Mouse (Mus musculus) kidney, postnatal 36 days (tissue): Measurements from ENCODE around the gene Ccpg1os.

Experiments
- DNase-seq, 2 experiments: peaks; one replicate each; pipeline ENCODE4 v3.0.0; 2021 to 2022; ENCODE audit warnings: mixed read lengths in 2 of 2

Gene Ccpg1os

DNA sequence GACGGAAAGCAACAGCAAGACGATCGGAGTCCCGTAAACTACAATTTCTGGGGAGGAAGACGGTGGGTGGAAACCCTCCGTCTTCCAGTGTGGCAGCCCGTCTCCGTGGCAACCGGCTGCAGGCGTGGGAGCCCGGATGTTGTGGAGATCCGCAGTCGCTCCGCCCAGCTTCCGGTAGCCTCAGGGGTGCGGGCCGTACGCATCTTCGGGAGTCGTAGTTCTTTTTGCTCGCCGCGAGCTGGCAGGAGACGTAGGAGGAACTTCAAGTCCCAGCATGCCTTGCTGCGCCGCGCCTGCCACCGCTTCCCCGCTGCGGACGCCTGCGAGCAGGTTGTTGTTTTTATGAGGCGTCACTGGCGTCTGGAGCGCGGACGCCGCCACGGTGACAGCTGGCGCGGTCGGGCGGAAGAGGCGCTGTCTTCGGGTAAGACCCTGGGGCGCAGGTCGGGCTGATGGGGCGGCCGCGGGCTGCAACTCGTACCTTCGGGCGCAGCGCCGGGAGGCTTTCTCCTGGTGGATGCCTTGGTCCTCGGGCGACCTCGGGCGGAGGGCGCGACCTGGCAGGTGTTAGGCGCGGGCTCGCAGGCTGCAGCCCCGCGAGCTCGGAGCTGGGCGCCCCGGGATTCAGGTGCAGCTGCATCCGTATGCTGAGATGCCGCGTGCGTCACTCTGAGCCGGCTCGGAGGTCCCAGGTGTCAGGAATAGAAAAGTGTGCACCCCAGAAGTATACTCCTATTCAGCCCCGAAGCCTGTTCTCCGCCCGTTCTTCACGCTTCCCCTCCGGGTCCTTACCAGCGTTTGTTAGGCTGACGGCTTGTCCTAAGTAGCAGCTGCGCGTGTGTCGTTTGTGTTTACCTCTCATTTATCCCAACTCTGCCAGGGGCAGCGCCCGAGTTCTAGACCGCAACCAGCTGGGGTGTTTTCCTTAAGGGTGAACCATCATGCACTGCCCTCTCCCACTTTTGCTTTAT, at the start of gene Ccpg1os, which contains the start of gene Ccpg1:
Gene Ccpg1os, minus strand, starts transcription at position 133 of the 971 bp plus-strand sequence.
Gene Ccpg1, plus strand, starts transcription at position 180 of the 971 bp plus-strand sequence.
- peak; percentile 98 for DNase-seq

DNA sequence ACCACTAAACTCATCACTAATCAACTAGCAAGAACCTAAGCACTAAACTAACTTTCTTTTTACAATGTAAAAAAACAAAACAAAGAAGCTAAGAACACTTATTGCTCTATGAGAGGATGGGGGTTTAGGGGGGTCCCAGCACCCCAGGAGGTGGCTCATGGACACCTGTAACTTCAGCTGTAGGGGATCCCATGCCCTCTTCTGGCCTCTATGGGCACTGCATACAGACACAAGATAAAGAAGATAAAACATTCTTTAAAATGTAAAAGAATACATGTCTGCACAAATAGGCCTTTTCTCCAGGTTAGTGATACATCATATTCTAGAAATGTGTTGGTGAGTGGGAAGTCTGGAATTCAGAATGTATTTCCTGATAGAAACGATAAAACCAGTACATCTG, 48.2 kb upstream of the Ccpg1os start:
- DNase-seq, result no peak

DNA sequence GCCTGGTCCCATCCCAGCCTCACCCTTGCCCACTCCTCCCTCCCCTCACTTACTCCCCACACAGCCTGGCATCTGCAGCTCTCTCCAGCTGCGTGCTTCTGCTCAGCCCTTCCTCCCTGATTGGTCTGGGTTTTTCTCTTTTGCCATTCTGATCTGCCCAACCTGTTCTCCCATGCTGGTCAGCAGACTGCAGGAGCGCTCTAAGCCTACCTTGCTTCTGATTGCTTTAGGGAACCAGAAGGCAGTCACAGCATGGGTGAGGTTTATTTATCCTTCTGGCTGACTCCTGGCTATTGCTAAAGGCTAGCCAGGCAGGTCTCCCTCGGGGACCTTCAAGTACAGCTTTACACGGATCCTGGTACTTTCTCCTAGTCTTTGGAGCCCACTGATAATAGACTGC, 46.2 kb upstream of the Ccpg1os start:
- no peak for DNase-seq

DNA sequence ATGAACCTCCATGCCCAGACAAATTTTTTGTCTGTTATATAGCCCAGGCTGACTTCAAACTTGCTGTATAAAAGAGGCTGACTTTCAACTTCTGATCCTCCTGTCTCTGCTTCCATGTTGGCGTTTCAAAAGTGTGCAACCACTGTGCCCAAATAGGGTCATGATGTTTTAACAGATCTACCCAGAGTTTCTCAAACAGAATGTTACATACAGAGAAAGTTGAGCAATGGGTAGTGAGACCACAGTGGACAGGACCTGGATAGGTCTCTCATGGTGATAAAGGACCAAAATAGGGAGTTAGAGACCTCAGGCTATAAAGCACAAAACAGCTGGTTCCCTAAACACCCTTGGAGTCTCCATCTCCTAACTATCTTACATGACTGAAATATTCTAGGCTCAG, 45.3 kb upstream of the Ccpg1os start:
- no peak for DNase-seq

DNA sequence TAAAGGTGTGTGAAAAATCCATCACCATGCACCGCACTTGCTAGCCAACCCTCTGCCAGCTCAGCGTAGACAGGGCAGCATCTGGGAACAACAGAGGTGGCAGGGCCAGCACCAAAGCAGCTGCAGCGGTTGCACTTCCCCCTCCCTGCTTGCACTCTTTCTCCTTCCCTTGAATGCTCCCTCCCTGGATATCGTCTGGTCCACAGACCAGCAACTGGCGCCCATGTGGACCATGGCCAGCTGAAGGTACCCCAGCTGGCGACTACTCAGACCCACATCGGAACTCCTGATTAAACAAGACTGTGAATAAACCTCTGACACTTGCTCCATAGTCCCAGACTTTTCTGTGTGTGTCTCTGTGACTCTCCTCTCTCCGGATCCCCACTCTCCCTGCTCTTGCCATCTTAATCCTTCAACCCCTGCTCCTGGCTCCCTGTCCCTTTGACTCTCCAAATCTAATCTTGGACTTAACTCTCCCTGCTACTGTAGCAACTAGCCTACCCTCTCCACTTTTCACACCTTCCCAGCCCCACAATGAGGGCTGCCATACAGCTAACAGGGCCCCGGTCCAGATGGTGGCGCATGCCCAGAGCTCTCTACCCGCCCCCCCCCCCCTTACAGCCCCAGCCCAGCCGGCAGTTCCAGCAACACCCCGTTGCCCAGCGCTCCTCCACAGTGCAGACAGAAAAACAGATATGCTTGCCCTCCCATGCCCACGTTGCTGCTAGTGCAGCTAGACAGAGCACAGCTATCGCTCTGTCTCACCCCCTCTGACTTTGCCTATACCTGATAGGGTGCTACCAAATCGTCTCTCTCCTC, 40.8 kb upstream of the Ccpg1os start:
- DNase-seq, result no peak

DNA sequence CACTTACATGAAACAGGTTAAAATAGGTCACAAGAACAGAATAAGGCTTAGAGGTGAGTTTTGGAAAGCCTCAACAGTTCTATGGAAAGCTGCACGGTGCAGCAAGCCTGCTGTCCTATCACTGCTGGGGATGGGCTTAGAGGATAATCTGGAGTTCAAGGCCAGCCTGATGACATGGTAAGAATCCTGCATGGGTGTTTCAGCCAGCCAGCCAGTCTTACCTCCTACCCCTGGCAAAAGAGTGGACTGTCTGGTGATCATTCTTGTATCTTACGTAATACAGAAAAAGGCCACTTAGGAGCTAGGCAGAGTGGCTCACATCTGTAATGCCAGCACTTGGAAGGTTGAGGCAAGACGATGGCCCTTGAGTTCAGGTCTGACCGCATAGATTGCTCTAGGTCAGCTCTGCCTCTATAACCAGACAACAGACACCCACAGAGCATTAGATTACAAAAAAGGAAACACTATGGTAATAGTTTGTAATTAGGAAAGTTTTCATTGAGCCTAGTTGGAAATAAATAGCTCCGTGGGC, 35.5 kb upstream of the Ccpg1os start:
- no peak for DNase-seq

DNA sequence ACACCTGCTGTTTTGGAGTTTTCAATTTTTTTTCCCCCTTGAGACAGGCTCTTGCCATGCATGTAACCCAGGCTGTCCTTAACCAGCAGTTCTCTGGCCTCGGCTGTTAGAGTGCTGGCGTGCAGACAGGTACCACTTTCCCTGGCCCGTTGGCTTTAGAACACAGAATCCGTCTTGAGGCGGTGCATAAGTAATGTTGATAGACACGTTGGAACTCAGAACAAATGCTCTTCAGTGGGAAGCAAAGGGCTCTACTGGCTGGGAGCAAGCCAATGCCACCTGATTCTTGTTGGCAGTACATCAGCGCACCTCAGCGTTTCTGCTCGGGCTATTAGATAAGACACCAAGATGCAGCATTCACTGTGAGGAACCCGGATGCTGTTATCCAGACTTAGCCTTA, 34.7 kb upstream of the Ccpg1os start:
- no peak for DNase-seq

DNA sequence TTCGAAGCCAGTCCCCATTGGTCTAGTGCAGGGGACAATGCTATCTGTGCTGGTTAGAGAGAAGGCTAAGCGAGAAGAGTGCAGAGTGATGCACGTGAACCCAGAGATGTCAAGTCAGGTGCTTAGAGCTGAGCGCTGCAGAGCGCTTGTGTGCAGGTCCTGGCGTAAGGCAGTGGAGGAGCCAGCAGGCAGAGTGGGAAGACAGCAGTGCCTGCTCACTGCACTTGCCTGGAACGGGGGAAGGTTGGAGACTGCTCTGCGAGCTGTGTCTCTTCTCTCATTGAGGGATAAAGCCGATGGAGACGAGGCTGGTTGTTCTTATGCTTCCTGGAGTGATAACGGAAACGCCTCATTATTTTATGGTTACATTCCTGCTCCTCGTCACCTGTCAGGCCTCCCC, 29.5 kb upstream of the Ccpg1os start:
- DNase-seq, result no peak

DNA sequence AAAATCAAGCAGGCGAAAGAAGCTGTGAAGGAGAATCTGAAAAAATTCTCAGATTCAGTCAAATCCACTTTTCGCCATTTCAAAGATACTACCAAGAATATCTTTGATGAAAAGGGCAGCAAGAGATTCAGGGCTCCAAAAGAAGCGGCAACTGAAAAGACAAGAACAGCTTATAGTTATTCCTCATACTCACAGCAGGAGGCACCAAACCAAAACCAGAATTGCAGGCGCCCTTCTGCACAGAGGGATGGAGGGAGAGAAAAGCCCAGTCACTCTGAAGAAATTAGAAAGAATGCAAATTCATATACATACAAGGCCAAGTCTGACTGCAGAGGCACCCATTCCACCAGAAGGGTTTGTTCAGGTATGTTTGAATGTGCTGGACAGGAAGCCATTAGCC, 27.4 kb upstream of the Ccpg1os start:
- no peak for DNase-seq

DNA sequence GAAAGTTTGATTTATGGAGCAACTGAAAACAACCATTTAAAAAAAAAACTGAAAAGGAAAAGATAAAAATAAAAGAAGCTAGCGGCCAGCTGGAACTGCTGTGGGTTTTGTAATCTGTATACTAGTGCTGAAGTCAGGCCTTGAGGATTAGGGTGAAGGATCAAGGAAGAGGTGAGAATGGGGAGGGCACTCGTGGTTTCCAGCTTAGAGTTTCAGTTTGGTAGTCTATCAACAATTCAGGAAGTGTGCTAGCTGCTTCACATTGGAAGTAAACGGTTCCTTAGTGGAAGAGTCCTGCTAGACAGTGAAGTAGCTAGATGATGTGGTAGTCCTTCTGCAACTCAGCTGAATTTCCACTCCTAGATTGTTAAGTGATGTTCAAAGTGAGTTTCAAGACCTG, 23.2 kb upstream of the Ccpg1os start:
- no peak for DNase-seq

DNA sequence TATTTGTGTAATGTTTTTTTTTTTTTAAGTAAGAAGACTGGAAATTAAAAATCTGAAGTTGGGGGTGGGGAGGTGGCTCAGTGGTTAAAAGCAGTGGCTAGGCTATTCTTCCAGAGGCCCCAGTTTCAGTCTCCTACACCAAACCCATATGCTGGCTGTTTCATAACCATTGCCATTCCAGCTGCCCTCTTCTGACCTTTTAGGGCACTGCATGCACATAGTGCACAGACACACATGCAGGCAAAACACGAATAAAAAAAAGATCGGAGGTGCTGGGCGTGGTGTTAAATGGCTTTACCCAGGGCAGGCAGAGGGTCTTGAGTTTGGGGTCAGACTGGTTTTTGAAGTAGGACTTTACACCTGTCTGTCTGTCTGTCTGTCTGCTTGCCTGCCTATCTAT, 21.0 kb upstream of the Ccpg1os start:
- DNase-seq, result peak in 1 of 2 experiments; percentile 20

DNA sequence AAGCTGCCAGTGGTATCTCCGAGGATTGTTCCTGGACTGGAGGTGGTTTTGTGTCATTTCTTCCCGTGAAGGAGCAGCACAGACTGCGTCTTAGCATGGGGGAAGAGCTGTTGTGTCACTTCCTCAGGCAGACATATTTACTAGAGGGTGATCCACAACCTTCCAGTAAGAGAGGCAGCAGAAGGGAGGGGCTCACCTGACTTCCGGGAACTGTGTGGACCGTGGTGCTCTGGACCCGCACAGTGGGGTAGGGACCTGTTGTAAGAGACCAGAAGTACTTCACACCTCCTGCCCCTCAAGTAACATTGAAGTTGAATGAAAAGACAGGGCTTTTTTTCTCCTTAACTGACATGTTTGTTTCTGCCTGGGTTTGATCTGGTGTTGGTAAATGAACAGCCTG, 19.9 kb upstream of the Ccpg1os start:
- no peak for DNase-seq

DNA sequence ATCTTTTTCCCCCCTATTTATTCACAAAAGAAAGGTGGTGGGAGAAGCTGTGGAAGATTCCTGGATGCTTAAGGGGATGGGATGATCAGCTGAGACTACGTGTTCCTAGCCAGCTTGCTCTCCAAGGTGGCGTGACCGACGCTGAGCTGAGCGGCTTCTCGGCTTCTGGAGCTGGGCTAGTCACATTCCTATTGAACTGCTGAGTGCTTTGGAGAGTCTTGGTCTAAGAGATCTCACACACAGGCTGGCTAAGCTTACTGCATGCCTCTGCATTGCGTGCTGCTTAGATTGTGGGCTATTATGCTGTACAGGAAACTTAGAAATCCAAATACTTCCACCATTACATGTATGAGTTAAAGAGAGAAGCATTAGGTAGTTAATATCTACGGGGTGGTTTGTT, 18.9 kb upstream of the Ccpg1os start:
- DNase-seq, result no peak

DNA sequence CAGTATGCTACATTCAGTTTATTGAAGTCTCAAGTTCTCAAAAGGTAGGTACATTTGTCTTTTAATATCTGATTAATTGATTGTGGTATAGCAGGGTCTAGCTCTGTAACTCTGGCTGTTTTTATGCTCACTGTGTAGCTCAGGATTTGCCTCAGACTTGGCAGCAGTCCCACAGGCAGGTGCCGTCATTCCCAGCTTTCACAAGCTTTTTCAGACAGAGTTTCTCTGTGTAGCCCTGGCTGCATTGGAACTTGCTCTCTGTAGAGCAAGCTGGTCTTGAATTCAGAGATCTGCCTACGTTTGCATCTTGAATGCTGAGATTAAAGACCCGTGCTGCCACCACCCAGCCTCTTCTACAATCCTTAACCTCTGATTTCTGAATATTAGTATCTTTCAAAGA, 17.0 kb upstream of the Ccpg1os start:
- DNase-seq, result peak in 1 of 2 experiments; percentile 27

DNA sequence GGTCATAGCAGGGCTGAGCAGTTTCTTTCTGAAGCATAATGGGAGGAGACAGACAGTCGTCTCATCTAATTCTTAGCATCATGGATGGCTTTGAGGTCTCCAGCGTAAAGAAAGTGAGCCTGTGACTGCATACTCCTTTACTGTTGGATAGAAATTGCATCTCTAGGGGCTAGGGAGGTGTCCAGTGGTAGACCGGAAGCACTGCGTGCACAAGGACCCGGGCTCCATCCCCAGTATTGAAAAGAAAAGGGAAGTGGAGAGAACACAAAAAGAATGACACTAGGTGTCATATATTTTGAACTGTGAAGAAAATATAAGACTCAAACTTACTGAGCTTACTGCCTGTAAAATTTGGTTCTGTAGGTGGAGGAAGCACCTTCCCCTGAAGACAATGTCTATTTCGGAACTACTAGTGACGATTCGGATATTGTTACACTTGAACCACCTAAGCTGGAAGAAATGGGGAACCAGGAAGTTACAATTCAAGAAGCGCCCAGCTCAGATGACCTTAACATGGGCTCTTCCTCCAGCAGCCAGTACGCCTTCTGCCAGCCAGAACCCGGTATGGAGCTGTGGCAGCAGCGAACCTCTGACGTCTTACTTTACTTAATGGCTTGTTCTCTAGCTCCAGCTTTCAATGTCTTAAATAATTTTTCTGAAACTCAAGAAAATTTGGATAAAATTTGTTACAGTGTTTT, 16.3 kb upstream of the Ccpg1os start:
- no peak for DNase-seq

DNA sequence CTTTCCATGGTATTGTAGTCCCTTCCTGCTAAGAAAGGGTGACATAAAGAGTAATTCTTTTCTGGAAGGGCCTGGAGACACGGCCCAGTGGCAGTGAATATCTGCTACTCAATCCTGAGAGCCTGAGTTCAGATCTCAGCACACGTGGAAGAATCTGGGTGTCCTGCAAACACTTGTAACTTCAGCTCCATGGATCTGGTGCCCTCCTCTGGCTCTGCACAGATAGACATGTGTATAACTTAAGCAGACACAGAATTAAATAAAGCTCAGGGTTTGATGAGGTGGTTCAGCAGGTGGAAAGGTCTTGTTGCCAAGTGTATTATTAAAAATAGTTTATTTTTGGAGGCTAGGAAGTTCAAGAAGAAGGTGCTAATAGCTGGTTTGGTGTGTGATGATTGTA, 15.3 kb upstream of the Ccpg1os start:
- peak in 1 of 2 experiments; percentile 18 for DNase-seq

DNA sequence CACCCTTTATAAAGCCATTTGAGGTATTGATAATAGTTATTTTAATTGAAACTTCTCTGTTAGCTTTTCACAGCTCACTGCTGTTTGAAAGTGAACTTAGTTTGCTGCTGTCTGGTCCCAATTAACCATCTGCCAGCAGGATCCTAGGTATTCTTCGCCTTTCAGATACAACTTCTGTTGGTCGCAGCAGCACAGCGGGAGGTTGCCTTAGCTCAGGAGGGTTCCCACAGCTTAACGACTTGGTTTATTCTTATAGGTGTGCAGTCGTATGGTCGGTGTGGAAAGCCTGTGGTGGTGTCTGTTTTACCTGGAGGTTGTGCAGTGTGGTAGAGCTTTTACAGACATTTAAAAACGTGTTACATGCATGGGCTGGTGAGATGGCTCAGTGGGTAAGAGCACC, 11.6 kb upstream of the Ccpg1os start:
- DNase-seq, result no peak

DNA sequence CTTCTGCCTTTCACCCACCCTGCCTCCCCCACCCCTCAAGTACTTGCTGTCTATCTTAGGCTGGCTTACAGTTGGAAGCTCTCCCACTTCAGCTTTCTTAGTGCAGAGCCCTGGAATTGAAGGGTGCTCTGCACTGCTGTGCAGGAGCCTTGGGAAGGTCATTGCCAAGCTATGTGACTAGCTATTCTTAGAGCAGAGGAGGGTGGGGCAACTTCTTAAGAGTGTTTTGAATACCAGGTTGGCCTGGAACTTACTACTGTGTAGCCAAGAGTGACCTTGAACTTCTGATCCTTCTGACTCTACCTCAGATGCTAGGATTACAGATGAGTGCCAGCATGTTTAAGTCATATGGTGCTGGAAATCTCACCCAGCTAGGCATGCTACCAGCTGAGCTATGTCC, 11.0 kb upstream of the Ccpg1os start:
- no peak for DNase-seq

DNA sequence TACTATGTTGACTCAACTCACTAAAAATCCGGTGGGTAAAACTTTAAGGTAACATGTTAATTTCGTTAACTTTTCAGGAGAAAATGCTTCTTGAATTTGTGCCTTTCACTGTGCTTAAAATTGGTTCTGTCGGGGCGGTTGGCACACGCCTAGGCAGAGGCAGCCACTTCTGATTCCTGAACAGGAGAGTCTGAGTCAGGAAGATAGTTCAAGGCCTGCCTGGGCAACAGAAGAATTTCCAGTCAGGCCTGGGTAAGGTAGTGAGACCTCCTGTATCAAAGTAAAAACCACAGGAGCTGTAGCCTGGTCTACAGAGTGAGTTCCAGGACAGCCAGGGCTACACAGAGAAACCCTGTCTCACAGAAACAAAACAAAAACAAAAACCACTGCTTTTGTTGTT, 7.4 kb upstream of the Ccpg1os start:
- DNase-seq, result no peak

DNA sequence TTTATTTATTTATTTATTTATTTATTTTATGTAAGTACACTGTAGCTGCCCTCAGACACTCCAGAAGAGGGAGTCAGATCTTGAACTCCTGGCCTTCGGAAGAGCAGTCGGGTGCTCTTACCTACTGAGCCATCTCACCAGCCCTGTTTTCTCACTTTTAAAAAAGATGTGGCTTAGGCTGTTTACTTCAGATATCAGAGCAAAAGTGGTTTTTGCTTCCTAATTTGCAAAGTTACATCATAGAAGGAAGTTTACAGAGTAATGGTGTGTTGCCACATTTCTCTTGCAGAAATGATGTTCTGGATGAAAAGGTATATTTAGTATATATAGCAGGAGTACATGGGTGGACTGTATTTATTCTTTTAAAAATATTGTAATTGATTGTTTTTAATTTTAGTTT, 6.2 kb upstream of the Ccpg1os start:
- no peak for DNase-seq

DNA sequence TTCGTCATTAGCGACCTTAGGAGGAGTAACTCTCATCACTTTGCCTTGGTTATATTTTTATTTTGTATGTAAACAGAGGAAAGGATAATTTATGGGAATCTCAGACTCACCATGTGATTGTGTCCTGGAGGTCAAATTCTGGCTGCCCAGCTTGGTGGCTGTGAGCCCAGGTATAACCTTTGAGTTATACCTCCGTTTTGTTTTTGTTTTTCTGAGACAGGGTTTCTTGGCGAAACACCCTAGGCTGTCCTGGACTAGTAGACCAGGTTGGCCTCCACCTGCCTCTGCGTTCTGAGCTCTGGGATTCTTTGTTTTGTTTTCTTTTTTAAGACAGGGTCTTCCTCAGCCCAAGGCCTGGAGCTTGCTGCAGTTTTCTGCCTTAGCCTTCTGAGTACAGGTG, 3.5 kb upstream of the Ccpg1os start:
- peak; percentile 52 to 53 for DNase-seq

DNA sequence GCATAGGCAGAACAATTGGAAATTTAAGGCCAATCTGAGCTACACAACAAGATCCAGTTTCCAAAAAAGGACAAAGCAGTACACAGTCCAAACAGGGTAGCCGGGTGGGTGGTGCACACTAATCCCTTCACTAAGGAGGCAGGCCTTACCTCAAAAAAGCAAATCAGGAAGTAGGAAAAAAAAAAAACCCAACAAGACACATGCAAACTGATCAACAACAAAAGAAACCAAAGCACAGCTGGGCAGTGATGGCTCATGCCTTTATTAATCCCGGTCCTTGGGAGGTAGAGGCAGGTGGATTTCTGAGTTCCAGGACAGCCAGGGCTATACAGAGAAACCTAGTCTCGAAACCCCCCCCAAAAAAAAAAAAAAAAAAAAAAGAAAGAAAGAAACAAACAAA, 2.5 kb upstream of the Ccpg1os start:
- no peak for DNase-seq

DNA sequence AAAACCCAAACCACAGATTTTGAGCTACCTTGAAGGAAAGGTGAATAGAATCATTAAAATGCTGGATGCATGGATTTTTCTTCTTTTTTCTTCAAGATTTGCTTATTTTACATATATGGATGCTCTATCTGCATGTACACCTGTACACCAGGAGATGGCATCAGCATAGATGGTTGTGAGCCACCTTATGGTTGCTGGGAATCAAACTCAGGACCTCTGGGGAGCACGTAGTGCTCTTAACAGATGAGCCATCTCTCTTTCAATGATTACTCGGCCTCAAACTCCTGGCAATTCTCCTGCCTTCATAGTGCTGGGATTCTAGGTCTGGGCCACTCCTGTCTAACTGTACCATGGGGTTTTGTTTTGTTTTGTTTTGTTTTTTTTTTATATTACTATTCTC, 2.1 kb downstream of the Ccpg1os start:
- no peak for DNase-seq
